Mouse (Mus musculus): ENCODE measurements at regions not wholly inside any gene's neighbourhood (a gene's known extent, or its start where the extent isn't known, plus 50 kb on each side); places are given as distances from the start of the nearest gene placed in this dataset.

GRCm38 (mm10) chr1:75612083-75612720, 66.1 kb downstream of the Slc4a3 start:
- Histone ChIP-seq H3K4me1 (ENCODE audit: control insufficient read depth, insufficient read depth, low read length) (no peaks in the 10 kb centered on the region), H3K4me3 (ENCODE audit: insufficient read depth, low read length) (no peak overlapping the region), H3K27ac (ENCODE audit: insufficient read depth, low read length) (no peak overlapping the region)
- TF ChIP-seq CTCF (IDR thresholded peaks at IDR 0.05; ENCODE audit: extremely low read depth, insufficient read depth, low read length) (no peak), POLR2A (IDR thresholded peaks at IDR 0.05; ENCODE audit: extremely low read depth, insufficient read depth, low read length) (no peak)

GRCm38 (mm10) chr1:75613206-75613605, 67.1 kb downstream of the Slc4a3 start:
- Histone ChIP-seq H3K4me3 (ENCODE audit: insufficient read depth, low read length) (no peak overlapping the region), H3K27ac (ENCODE audit: insufficient read depth, low read length) (no peak overlapping the region), H3K4me1 (ENCODE audit: control insufficient read depth, insufficient read depth, low read length) (no peaks in the 10 kb centered on the region)
- no peak for TF ChIP-seq CTCF (IDR thresholded peaks at IDR 0.05; ENCODE audit: extremely low read depth, insufficient read depth, low read length)
- no peak for TF ChIP-seq POLR2A (IDR thresholded peaks at IDR 0.05; ENCODE audit: extremely low read depth, insufficient read depth, low read length)

DNA sequence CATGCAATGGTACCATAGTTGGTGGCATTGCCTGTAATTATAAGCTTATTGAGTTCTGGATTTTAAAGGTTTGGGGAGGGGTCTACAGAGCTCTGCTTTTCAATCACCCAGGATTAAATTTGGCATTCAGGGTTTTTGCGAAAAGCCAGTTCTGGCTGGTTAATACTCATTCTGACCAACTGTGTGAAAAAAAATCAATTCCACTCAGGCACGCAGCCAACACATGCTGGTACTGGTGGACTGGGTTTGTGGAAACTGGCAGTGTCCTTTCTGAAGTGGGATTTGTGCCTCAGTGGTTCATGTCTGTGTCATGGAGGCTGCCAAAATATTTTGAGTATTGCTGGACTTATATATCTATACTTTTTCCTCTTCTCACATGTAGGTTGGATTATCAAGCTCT, 70.9 kb downstream of the Slc4a3 start:
- H3K4me3 ChIP-seq (ENCODE audit: insufficient read depth, low read length), result no peak overlapping the region

GRCm38 (mm10) chr1:75618367-75618790, 72.3 kb downstream of the Slc4a3 start:
- H3K4me3 ChIP-seq (ENCODE audit: insufficient read depth, low read length), result no peak overlapping the region
- H3K4me1 ChIP-seq (ENCODE audit: control insufficient read depth, insufficient read depth, low read length), result no peaks in the 10 kb centered on the region
- no peak for TF ChIP-seq CTCF (IDR thresholded peaks at IDR 0.05; ENCODE audit: extremely low read depth, insufficient read depth, low read length)
- TF ChIP-seq POLR2A (IDR thresholded peaks at IDR 0.05; ENCODE audit: extremely low read depth, insufficient read depth, low read length), result no peak
- no peak overlapping the region for H3K27ac ChIP-seq (ENCODE audit: insufficient read depth, low read length)

More for the DNA sequence above, 70.9 kb downstream of the Slc4a3 start:
- H3K27ac ChIP-seq (ENCODE audit: insufficient read depth, low read length), result no peak overlapping the region
- no peaks in the 10 kb centered on the region for H3K4me1 ChIP-seq (ENCODE audit: control insufficient read depth, insufficient read depth, low read length)
- TF ChIP-seq POLR2A (IDR thresholded peaks at IDR 0.05; ENCODE audit: extremely low read depth, insufficient read depth, low read length), result no peak
- no peak for TF ChIP-seq CTCF (IDR thresholded peaks at IDR 0.05; ENCODE audit: extremely low read depth, insufficient read depth, low read length)

- H3K27ac ChIP-seq (ENCODE audit: insufficient read depth, low read length), result no peak overlapping the region
- TF ChIP-seq CTCF (IDR thresholded peaks at IDR 0.05; ENCODE audit: extremely low read depth, insufficient read depth, low read length) (no peak), POLR2A (IDR thresholded peaks at IDR 0.05; ENCODE audit: extremely low read depth, insufficient read depth, low read length) (no peak)
- no peak overlapping the region for H3K4me3 ChIP-seq (ENCODE audit: insufficient read depth, low read length)
- H3K4me1 ChIP-seq (ENCODE audit: control insufficient read depth, insufficient read depth, low read length), result no peaks in the 10 kb centered on the region
These were observed 84.2 kb downstream of the Slc4a3 start for GRCm38 (mm10) chr1:75630287-75630686.

GRCm38 (mm10) chr1:75631729-75632128, 85.7 kb downstream of the Slc4a3 start:
- no peaks in the 10 kb centered on the region for H3K4me1 ChIP-seq (ENCODE audit: control insufficient read depth, insufficient read depth, low read length)
- TF ChIP-seq POLR2A (IDR thresholded peaks at IDR 0.05; ENCODE audit: extremely low read depth, insufficient read depth, low read length) (no peak), CTCF (IDR thresholded peaks at IDR 0.05; ENCODE audit: extremely low read depth, insufficient read depth, low read length) (no peak)
- H3K4me3 ChIP-seq (ENCODE audit: insufficient read depth, low read length), result no peak overlapping the region
- no peak overlapping the region for H3K27ac ChIP-seq (ENCODE audit: insufficient read depth, low read length)

DNA sequence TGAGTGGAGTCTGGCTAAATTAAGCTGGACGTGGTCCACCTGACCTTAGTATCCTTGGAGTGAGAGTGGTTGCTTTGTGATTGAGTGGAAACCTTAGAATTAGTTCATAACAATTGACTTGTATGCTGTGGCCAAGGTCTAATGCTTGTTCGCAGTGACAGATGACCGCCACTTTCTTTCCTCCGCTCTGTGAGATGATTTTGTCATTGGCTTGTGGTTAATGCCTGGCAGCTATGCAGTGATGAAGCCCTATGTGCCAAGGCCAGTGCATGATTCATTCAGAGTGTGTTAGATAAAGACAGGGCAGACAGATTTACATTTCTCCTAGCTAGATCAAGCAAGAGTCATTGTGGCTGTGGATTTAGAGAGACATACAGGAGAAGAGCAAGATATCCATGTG, 89.5 kb downstream of the Slc4a3 start:
- Histone ChIP-seq H3K4me1 (ENCODE audit: control insufficient read depth, insufficient read depth, low read length) (no peaks in the 10 kb centered on the region), H3K4me3 (ENCODE audit: insufficient read depth, low read length) (no peak overlapping the region), H3K27ac (ENCODE audit: insufficient read depth, low read length) (no peak overlapping the region)
- no peak for TF ChIP-seq CTCF (IDR thresholded peaks at IDR 0.05; ENCODE audit: extremely low read depth, insufficient read depth, low read length)
- TF ChIP-seq POLR2A (IDR thresholded peaks at IDR 0.05; ENCODE audit: extremely low read depth, insufficient read depth, low read length), result no peak

DNA sequence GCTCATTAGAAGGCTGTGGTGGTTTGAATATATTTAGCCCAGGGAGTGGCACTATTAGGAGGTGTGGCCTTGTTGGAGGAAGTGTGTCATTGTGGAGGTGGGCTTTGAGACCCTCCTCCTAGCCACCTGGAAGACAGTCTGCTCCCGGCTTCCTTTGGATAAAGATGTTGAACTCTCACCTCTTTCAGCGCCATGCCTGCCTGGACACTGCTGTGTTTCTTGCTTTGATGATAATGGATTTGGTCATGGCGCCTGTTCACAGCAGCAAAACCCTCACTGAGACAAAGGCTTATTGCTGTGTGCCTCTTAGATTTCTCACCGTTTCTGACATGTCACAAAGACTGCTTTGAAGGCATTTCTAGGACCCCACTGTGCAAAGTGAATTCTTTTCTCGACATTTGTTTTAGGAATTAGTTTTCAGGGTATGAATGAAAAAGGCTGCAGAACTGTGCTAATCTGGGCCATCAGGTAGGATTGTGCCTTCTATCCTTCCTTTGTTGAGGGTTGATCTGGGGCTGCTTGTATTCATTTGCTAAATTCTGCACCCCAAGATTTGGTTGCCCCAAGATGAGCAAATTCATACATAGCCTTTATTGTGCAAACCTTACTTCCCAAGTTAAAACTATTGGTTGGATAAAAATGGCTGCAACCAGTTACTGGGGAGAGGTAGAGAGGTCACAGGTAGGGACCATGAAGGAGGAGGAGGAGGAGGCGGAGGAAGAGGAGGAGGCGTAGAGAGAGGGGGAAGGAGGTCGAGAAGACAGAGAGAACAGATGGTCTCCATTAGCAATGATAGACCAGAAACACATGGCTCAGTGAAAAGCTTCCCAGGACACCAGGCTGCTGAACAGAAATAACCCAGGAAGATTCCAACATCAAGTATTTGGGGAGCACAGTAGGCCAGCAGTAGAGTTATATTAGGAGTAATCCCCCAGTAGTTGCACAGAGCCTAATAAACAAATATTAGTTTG, 93.2 kb downstream of the Slc4a3 start:
- Histone ChIP-seq H3K4me3 (ENCODE audit: insufficient read depth, low read length) (no peak overlapping the region), H3K27ac (ENCODE audit: insufficient read depth, low read length) (no peak overlapping the region), H3K4me1 (ENCODE audit: control insufficient read depth, insufficient read depth, low read length) (no peaks in the 10 kb centered on the region)
- TF ChIP-seq POLR2A (IDR thresholded peaks at IDR 0.05; ENCODE audit: extremely low read depth, insufficient read depth, low read length), result no peak
- no peak for TF ChIP-seq CTCF (IDR thresholded peaks at IDR 0.05; ENCODE audit: extremely low read depth, insufficient read depth, low read length)

GRCm38 (mm10) chr1:75642496-75642895, 96.4 kb downstream of the Slc4a3 start:
- Histone ChIP-seq H3K27ac (ENCODE audit: insufficient read depth, low read length) (no peak overlapping the region), H3K4me1 (ENCODE audit: control insufficient read depth, insufficient read depth, low read length) (no peaks in the 10 kb centered on the region)
- TF ChIP-seq CTCF (IDR thresholded peaks at IDR 0.05; ENCODE audit: extremely low read depth, insufficient read depth, low read length) (no peak), POLR2A (IDR thresholded peaks at IDR 0.05; ENCODE audit: extremely low read depth, insufficient read depth, low read length) (no peak)

More at GRCm38 (mm10) chr1:75642496-75642895, 96.4 kb downstream of the Slc4a3 start:
- no peak overlapping the region for H3K4me3 ChIP-seq (ENCODE audit: insufficient read depth, low read length)
